Mouse (Mus musculus): ENCODE data around the gene Atp5s. TPM values are rescaled to one million over a fixed set of nuclear protein-coding genes. Genes with fewer than 3 reads are reported as not detected.

The Atp5s gene
- 7.3 to 10.8 TPM (median 9.8 TPM) in 4 replicates for total RNA-seq (2023)

DNA sequence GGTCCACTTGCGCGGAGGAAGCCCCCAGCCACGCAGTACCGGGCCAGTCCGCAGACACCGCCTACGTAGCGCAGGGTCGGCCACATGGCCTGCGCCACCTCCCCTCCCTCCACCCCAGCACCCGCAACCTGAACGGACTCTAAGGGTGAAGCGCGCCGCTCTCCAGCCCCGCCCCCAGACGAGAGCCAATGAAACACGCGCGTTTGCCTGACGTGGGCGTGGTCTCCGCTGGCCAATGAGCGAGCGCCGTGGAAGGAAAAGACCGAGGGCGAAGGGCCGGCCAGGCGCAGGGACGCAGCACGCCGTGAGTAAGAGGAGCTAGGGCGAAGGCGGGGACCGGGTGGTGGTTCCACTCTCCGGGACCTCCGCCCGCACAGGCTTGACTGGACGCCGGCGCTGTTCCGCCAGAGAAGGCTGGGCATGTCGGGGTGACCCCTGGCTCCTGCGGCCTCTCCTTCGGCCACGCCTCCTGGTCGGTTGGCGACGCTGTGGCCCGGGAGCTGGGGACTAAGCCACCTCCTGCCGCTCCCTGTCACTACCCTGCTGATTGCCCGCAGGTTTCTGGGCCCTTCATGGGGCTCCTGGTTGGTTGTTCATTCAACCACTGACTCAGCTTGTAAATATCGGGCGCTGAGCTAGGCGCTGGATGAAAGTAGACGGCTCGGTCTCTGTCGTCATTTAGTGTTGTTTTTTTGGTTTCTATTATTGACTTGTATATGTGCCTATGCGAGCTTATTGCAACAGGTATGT lies at the start of gene Atp5s, which contains the start of gene L2hgdh:
TSS of gene Atp5s (plus strand) at position 240 of the 750 bp plus-strand sequence.
TSS of gene L2hgdh (minus strand) at position 163 of the 750 bp plus-strand sequence.

DNA sequence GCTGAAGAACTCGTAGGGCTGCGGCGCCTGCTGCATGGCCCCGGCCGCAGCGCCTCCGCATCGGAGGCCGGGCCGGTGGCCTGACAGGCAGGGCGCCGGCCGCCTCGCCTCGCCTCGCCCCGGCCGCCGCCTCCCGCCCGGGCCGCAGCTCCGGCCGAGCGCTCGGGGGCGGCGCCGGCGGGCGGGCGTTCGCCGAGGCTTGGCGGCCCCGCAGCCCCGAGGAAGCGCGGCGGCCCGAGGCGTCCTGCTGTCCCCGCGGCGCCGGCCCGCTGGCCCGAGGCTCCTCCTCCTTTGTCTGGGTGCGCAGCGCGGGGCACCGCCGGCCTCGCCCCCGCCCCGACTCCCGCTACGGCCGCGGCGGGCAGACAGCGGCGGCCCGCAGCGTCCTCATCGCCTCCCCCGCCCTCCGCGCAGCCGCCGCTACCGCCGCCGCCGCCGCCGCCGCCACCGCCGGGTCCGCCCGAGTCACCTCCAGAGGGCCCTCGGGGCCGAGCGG lies 43.1 kb upstream of the Atp5s start, which contains the start of gene Sos2:
TSS of gene Sos2 (minus strand) at position 287 of the 496 bp plus-strand sequence.

DNA sequence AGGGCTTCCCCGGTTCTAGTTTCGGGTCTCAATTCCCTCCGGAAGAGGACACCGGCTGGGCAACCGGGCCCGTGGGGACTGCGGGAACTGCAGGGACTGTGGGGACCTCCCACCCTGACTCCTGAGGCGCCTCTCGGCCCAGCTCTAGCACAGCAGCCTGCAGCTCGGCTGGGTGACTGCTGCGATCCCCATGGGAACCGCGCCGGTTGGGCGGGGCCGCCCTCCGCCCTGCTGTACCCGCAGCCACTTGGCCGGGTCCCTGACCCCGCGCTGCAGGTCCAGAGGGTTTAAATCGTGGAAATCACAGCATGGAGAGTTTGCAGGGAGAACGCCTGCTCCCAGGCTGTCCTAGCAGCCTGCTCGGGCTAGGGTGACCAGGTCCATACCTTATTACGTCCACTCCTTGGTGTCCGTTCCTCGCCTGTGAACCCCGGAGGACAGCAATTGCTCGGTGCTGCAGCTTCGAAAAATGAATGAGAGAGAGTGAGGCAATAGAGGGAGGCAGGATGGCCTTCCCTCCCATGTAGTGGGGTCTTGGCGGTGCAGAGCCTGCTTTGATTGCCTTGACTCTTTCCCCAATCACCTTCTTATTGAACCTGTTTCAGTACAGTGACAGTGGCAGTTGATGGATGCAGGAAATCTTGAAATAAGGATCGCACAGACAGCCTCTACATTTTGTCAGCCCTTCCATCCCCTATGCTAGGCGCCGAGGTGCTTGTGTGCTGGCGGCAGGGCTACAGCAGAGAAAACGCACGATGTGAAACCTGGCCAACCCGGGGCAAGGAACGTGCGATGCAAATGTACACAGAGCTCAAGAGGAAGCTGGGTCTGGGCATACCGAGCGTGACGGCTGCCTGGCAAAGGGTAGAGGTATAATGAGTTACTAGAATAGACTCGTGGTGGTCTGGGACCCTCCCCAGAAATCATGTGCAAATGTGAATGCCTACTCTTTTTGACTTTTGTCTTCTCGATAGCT lies 66.1 kb downstream of the Atp5s start, which contains the start of gene Cdkl1:
TSS of gene Cdkl1 (minus strand) at position 738 of the 976 bp plus-strand sequence.

Other genes starting within 250 kb of the Atp5s start
- 8.7 to 16.2 TPM (median 12.8 TPM) in 4 replicates for gene Vcpkmt, start 141.9 kb upstream of the Atp5s start, total RNA-seq (2023)
- 31.3 to 37.5 TPM (median 32.5 TPM) in 4 replicates for gene Sos2, start 43.1 kb upstream of the Atp5s start, total RNA-seq (2023)
- gene L2hgdh, start 77 bp upstream of the Atp5s start, total RNA-seq (2023), result 7.3 to 10.5 TPM (median 9.0 TPM) in 4 replicates
- 12.5 to 16.9 TPM (median 15.6 TPM) in 4 replicates for gene Cdkl1, start 66.3 kb downstream of the Atp5s start, total RNA-seq (2023)
- gene Atl1, start 167.7 kb downstream of the Atp5s start, total RNA-seq (2023), result 2.9 to 4.8 TPM (median 3.6 TPM) in 4 replicates
- gene Map4k5, start 168.2 kb downstream of the Atp5s start, total RNA-seq (2023), result 58.2 to 65.4 TPM (median 61.9 TPM) in 4 replicates

Measured in B cell, adult 62 days (primary cell).